Mouse (Mus musculus): Measurements from ENCODE around the gene Kcnk3.

DNA sequence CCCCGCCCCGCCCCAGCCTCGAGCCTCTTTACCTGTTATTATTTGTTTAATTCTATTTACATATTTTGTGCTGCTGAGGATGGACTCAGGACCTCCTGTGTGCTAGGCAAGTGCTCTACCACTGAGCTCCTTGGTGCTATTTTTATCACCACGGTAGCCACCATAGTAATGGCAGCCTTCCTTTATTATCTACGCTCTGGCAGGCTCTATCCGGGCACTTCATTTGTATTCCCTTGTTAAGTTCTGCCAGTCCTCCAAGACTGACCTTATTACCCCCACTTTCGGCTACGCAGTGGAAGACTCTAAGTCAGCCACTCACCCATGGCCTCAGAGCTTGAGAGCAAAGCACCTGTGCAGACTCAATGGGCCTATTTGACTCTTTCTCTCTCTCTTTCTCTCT lies 3.8 kb downstream of the Kcnk3 start:
- TF ChIP-seq CTCF (IDR thresholded peaks at IDR 0.05; ENCODE audit: control insufficient read depth, insufficient read depth, insufficient read length) (no peak), MYOD1 (IDR thresholded peaks at IDR 0.05; ENCODE audit: control insufficient read depth, insufficient read length, low read depth) (no peak)
